Mouse (Mus musculus) midbrain, postnatal 0 days (tissue): ENCODE measurements around the gene Tgfbr1. TPM values are rescaled to one million over a fixed set of nuclear protein-coding genes. Genes with fewer than 3 reads are reported as not detected.
A peak's percentile ranks its signal among the peaks of the same experiment; 100 is the strongest.

ENCODE experiments used
- ATAC-seq: fragments of 200-750 bp; cut with Nextera tagmentation; 2 replicates; pipeline ENCODE4 v1.8.0; 2017; ENCODE audit warnings: moderate number of reproducible peaks, mild to moderate bottlenecking, moderate TSS enrichment, moderate library complexity; ENCODE audit not compliant: low FRiP score
- DNase-seq: peaks from one replicate; pipeline ENCODE4 v3.0.0-alpha.2; 2015; ENCODE audit warnings: low spot score
- H3K27ac ChIP-seq: fragments of 300-500 bp; sonication (generic); 2 replicates; pipeline ENCODE4 v1.5.1; 2014; ENCODE audit warnings: low read depth, mild to moderate bottlenecking, low read length, mixed read lengths
- H3K27me3 ChIP-seq: fragments of 300-500 bp; sonication (generic); 2 replicates; pipeline ENCODE4 v1.6.1; 2014; ENCODE audit warnings: low read length, control low read depth, mixed read lengths; ENCODE audit not compliant: insufficient read depth
- H3K36me3 ChIP-seq: fragments of 300-500 bp; sonication (generic); 2 replicates; pipeline ENCODE4 v1.6.1; 2014; ENCODE audit warnings: low read length, control low read depth, mixed read lengths; ENCODE audit not compliant: insufficient read depth
- H3K4me1 ChIP-seq: fragments of 300-500 bp; sonication (generic); 2 replicates; pipeline ENCODE4 v1.6.1; 2014; ENCODE audit warnings: mild to moderate bottlenecking, control low read depth, antibody characterized with exemption, low read length, mixed read lengths; ENCODE audit not compliant: insufficient read depth
- H3K4me2 ChIP-seq: fragments of 300-500 bp; sonication (generic); 2 replicates; pipeline ENCODE4 v1.6.1; 2014; ENCODE audit warnings: low read depth, mild to moderate bottlenecking, low read length, mixed read lengths; ENCODE audit not compliant: poor library complexity, severe bottlenecking
- H3K4me3 ChIP-seq: fragments of 300-500 bp; sonication (generic); 2 replicates; pipeline ENCODE4 v1.5.1; 2014; ENCODE audit warnings: low read depth, mild to moderate bottlenecking, low read length, moderate library complexity
- H3K9ac ChIP-seq: fragments of 300-500 bp; sonication (generic); replicated peaks from 2 replicates; pipeline ENCODE4 v1.6.1; 2014; ENCODE audit warnings: mild to moderate bottlenecking, low read length, moderate library complexity, mixed read lengths; ENCODE audit not compliant: poor library complexity, severe bottlenecking
- H3K9me3 ChIP-seq: fragments of 300-500 bp; sonication (generic); 2 replicates; pipeline ENCODE4 v1.6.1; 2016; ENCODE audit warnings: low read length, control low read depth
- CTCF ChIP-seq: IDR thresholded peaks from 2 replicates; pipeline ENCODE4 v1.5.1; 2016; ENCODE audit warnings: antibody characterized with exemption, mild to moderate bottlenecking
- WGBS: fragments of 180-500 bp; shearing (Covaris S2); extraction: QIAGEN DNeasy Blood & Tissue Kit; methylation state at CpG from one replicate; pipeline ENCODE4 v1.1.7; 2014; 5-methylcytosine and 5-hydroxymethylcytosine counted together
- polyA plus RNA-seq: library from polyadenylated mRNA; unstranded; fragments of >200 nt; fragmentation: Nextera tagmentation; extraction: Ambion mirVana; gene quantifications from 2 replicates; pipeline ENCODE4 v1.2.1, GENCODE M21; 2015
- total RNA-seq: library from RNA; depleted of rRNA; stranded (reverse); fragments of >200 nt; gene quantifications from 2 replicates; pipeline ENCODE4 v1.2.3, GENCODE M21; 2014; rRNA removed

Gene Tgfbr1
- total RNA-seq = 30.7 and 46.3 TPM in 2 replicates
- 15.0 and 16.1 TPM in 2 replicates for polyA plus RNA-seq

- peak within 1 kb of the TSS; percentile 96 for H3K4me2 ChIP-seq
- no peaks in the 10 kb centered on the region for H3K9me3 ChIP-seq
- peak; percentile 97 for DNase-seq
- 1% methylated on average over 50 of the region's 65 CpGs for WGBS
- peak within 1 kb of the TSS; percentile 87 for H3K9ac ChIP-seq
- H3K36me3 ChIP-seq = no peaks in the 10 kb centered on the region
- peak within 1 kb of the TSS; percentile 88 for H3K4me3 ChIP-seq
- no peaks in the 10 kb centered on the region for H3K27me3 ChIP-seq
- no peak for TF ChIP-seq CTCF
- H3K4me1 ChIP-seq = peaks cover 5% of the 10 kb centered on the region; the same call in 1 of the 2 replicates
- ATAC-seq = peak; percentile 97
- peak within 1 kb of the TSS; percentile 77 for H3K27ac ChIP-seq
Measured at GRCm38 (mm10) chr4:47352803-47353388, at the start of gene Tgfbr1. Gene Tgfbr1 (plus strand): TSS chr4:47353222.

GRCm38 (mm10) chr4:47303340-47303998 lies 49.6 kb upstream of the Tgfbr1 start:
- Histone ChIP-seq H3K4me2 (no peak overlapping the region), H3K9ac (no peak overlapping the region), H3K27ac (no peak overlapping the region), H3K4me3 (no peak overlapping the region), H3K9me3 (no peaks in the 10 kb centered on the region), H3K4me1 (no peaks in the 10 kb centered on the region), H3K36me3 (no peaks in the 10 kb centered on the region), H3K27me3 (no peaks in the 10 kb centered on the region; the same call in 1 of the 2 replicates)
- DNase-seq (no peak), ATAC-seq (no peak)
- TF ChIP-seq CTCF = no peak
- WGBS = 83% methylated on average over 5 of the region's 5 CpGs

GRCm38 (mm10) chr4:47309886-47310625 lies 43.0 kb upstream of the Tgfbr1 start:
- Histone ChIP-seq H3K9ac (no peak overlapping the region), H3K27me3 (no peaks in the 10 kb centered on the region; the same call in 1 of the 2 replicates), H3K4me2 (no peak overlapping the region), H3K4me1 (no peaks in the 10 kb centered on the region), H3K36me3 (no peaks in the 10 kb centered on the region), H3K27ac (no peak overlapping the region), H3K9me3 (no peaks in the 10 kb centered on the region), H3K4me3 (no peak overlapping the region)
- TF ChIP-seq CTCF = no peak
- DNase-seq (no peak), ATAC-seq (no peak)
- WGBS = 88% methylated on average over 12 of the region's 12 CpGs

GRCm38 (mm10) chr4:47310812-47311211 lies 42.2 kb upstream of the Tgfbr1 start:
- no peaks in the 10 kb centered on the region for H3K36me3 ChIP-seq
- H3K4me3 ChIP-seq = no peak overlapping the region
- H3K4me2 ChIP-seq = no peak overlapping the region
- no peak overlapping the region for H3K27ac ChIP-seq
- H3K27me3 ChIP-seq = no peaks in the 10 kb centered on the region; the same call in 1 of the 2 replicates
- 79% methylated on average over 6 of the region's 6 CpGs for WGBS
- no peaks in the 10 kb centered on the region for H3K4me1 ChIP-seq
- no peak for DNase-seq
- ATAC-seq = no peak
- no peak overlapping the region for H3K9ac ChIP-seq
- TF ChIP-seq CTCF = no peak
- no peaks in the 10 kb centered on the region for H3K9me3 ChIP-seq

- no peak for DNase-seq
- TF ChIP-seq CTCF = no peak
- Histone ChIP-seq H3K27me3 (no peaks in the 10 kb centered on the region; the same call in 1 of the 2 replicates), H3K4me1 (no peaks in the 10 kb centered on the region), H3K27ac (no peak overlapping the region), H3K9me3 (no peaks in the 10 kb centered on the region), H3K9ac (no peak overlapping the region), H3K4me2 (no peak overlapping the region), H3K4me3 (no peak overlapping the region), H3K36me3 (no peaks in the 10 kb centered on the region)
- WGBS = 95% methylated on average over 6 of the region's 6 CpGs
- no peak for ATAC-seq
Measured at GRCm38 (mm10) chr4:47311467-47311866, 41.6 kb upstream of the Tgfbr1 start.
